Mouse (Mus musculus): ENCODE data around the gene Cldn15.

DNA sequence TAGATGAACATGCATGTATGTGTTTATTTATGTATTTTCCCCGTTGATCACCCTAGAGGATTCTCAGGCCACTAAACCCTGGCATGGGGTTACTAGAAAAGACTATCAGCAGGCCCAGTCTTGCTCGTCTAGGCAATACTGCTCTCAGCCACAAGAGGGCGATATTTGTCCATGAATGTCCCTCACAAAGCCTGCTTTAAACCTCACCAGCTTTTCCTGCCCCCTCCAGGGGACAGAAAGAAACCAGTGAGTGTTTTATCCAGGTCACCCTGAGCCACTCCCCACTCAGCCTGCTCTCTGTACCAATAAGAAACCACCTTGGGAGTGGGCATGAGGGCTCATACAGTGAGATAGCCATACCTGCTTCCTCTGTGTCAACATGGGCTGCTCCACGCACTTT, 37.3 kb upstream of the Cldn15 start:
- TF ChIP-seq CTCF (IDR thresholded peaks at IDR 0.05; ENCODE audit: low read depth) (peak; percentile 94), EP300 (IDR thresholded peaks at IDR 0.05; ENCODE audit: low read depth) (no peak)
